ENCODE assay signal across 21 mouse cellular contexts in genomic region chr6:80181916-80182315, GRCm38 (mm10).
DNase-seq lines count a peak whose midpoint lies in the region; ATAC-seq lines count a peak whose summit lies in the region.
"Had no signal": no experiment of that assay in that cellular context is flagged by ENCODE, and none has a peak within 500 bp of the region (broad histone marks: within the 10 kb centered on the region; RNA-seq: fewer than 3 reads in every experiment).

No protein-coding gene starts in this region.

- no peaks in the 10 kb centered on the region for H3K27me3 ChIP-seq in hindbrain, embryonic 11.5 days (ENCODE audit: control insufficient read depth, insufficient read depth, low read length)
- H3K27me3 ChIP-seq in hindbrain, embryonic 14.5 days (ENCODE audit: control insufficient read depth, insufficient read depth, low read length), result no peaks in the 10 kb centered on the region
- H3K27me3 ChIP-seq in hindbrain, embryonic 12.5 days, result no peaks in the 10 kb centered on the region
- H3K27me3 ChIP-seq in hindbrain, embryonic 16.5 days (replicated peaks; ENCODE audit: control insufficient read depth, insufficient read depth, low read length), result no peaks in the 10 kb centered on the region
- H3K27me3 ChIP-seq in midbrain, embryonic 14.5 days (ENCODE audit: control insufficient read depth, insufficient read depth, low read length), result no peaks in the 10 kb centered on the region
- no peaks in the 10 kb centered on the region for H3K27me3 ChIP-seq in midbrain, embryonic 16.5 days (ENCODE audit: control insufficient read depth, insufficient read depth, low read depth, low read length)
- H3K27me3 ChIP-seq: CH12.LX, Patski had no signal

- no peaks in the 10 kb centered on the region for H3K4me1 ChIP-seq in hindbrain, embryonic 11.5 days (replicated peaks; ENCODE audit: control insufficient read depth, insufficient read depth, low read length)
- no peaks in the 10 kb centered on the region for H3K4me1 ChIP-seq in hindbrain, embryonic 14.5 days (replicated peaks; ENCODE audit: control insufficient read depth, insufficient read depth, low read length)
- peaks cover 6% of the 10 kb centered on the region; the same call in 1 of the 2 replicates for H3K4me1 ChIP-seq in hindbrain, embryonic 12.5 days
- H3K4me1 ChIP-seq in hindbrain, embryonic 16.5 days (ENCODE audit: control insufficient read depth, insufficient read depth, low read depth, low read length), result no peaks in the 10 kb centered on the region
- 0 out of 2 replicates have a peak, but pooled peaks cover 6% of the 10 kb centered on the region for H3K4me1 ChIP-seq in midbrain, embryonic 14.5 days (ENCODE audit: control insufficient read depth, insufficient read depth, low read length)
- no peaks in the 10 kb centered on the region for H3K4me1 ChIP-seq in midbrain, embryonic 16.5 days (ENCODE audit: control insufficient read depth, insufficient read depth, low read length)

- ATAC-seq in hindbrain, embryonic 11.5 days (ENCODE audit: low FRiP score), result 0 out of 2 replicates have a peak, but pooled peaks have one; percentile 54
- ATAC-seq in hindbrain, embryonic 14.5 days (ENCODE audit: low FRiP score), result no peak
- 0 out of 2 replicates have a peak, but pooled peaks have one; percentile 54 for ATAC-seq in hindbrain, embryonic 12.5 days (ENCODE audit: low FRiP score)
- no peak for ATAC-seq in hindbrain, embryonic 16.5 days
- ATAC-seq in midbrain, embryonic 14.5 days (ENCODE audit: low FRiP score, low TSS enrichment), result peak; percentile 37; the same call in 1 of the 2 replicates
- no peak for ATAC-seq in midbrain, embryonic 16.5 days
- ATAC-seq: activated CD4-positive, CD25-positive, alpha-beta regulatory T cell, adult 4 months; CD4-positive, CD25-positive, alpha-beta regulatory T cell, adult 4 months; Patski had no signal

- H3K4me2 ChIP-seq in hindbrain, embryonic 11.5 days (replicated peaks; ENCODE audit: low read depth, low read length), result no peak overlapping the region
- H3K4me2 ChIP-seq in hindbrain, embryonic 14.5 days (replicated peaks), result no peak overlapping the region
- no peak overlapping the region for H3K4me2 ChIP-seq in hindbrain, embryonic 12.5 days (replicated peaks)
- H3K4me2 ChIP-seq in hindbrain, embryonic 16.5 days (ENCODE audit: low read length), result no peak overlapping the region
- H3K4me2 ChIP-seq in midbrain, embryonic 14.5 days (ENCODE audit: low read length), result no peak overlapping the region
- no peak overlapping the region for H3K4me2 ChIP-seq in midbrain, embryonic 16.5 days (ENCODE audit: low read length)

- no peaks in the 10 kb centered on the region for H3K9me3 ChIP-seq in hindbrain, embryonic 11.5 days (ENCODE audit: control insufficient read depth, low read length)
- no peaks in the 10 kb centered on the region for H3K9me3 ChIP-seq in hindbrain, embryonic 14.5 days (ENCODE audit: control insufficient read depth, low read length)
- H3K9me3 ChIP-seq in hindbrain, embryonic 12.5 days (replicated peaks), result no peaks in the 10 kb centered on the region
- H3K9me3 ChIP-seq in hindbrain, embryonic 16.5 days (ENCODE audit: control insufficient read depth, low read length), result no peaks in the 10 kb centered on the region
- no peaks in the 10 kb centered on the region for H3K9me3 ChIP-seq in midbrain, embryonic 14.5 days (ENCODE audit: control insufficient read depth, low read length)
- H3K9me3 ChIP-seq in midbrain, embryonic 16.5 days (replicated peaks; ENCODE audit: control insufficient read depth, low read length, poor library complexity, severe bottlenecking), result no peaks in the 10 kb centered on the region
- H3K9me3 ChIP-seq: G1E had no signal

- H3K4me3 ChIP-seq in hindbrain, embryonic 11.5 days (ENCODE audit: low read depth, low read length), result no peak overlapping the region
- H3K4me3 ChIP-seq in hindbrain, embryonic 14.5 days (replicated peaks; ENCODE audit: low read length), result no peak overlapping the region
- H3K4me3 ChIP-seq in hindbrain, embryonic 12.5 days, result no peak overlapping the region
- H3K4me3 ChIP-seq in hindbrain, embryonic 16.5 days (ENCODE audit: low read length), result no peak overlapping the region
- H3K4me3 ChIP-seq in midbrain, embryonic 14.5 days (replicated peaks; ENCODE audit: low read depth, low read length), result no peak overlapping the region
- H3K4me3 ChIP-seq in midbrain, embryonic 16.5 days (ENCODE audit: low read depth, low read length), result no peak overlapping the region

- 89% methylated on average over 1 of the region's 1 CpGs for WGBS in hindbrain, embryonic 11.5 days
- 73% methylated on average over 1 of the region's 1 CpGs for WGBS in hindbrain, embryonic 14.5 days
- 68% methylated on average over 1 of the region's 1 CpGs for WGBS in hindbrain, embryonic 12.5 days
- WGBS in hindbrain, embryonic 16.5 days, result 89% methylated on average over 1 of the region's 1 CpGs
- WGBS in midbrain, embryonic 14.5 days, result 88% methylated on average over 1 of the region's 1 CpGs
- 82% methylated on average over 1 of the region's 1 CpGs for whole genome bisulfite sequencing in midbrain, embryonic 16.5 days

- no peak for DNase-seq in hindbrain, embryonic 11.5 days (ENCODE audit: low spot score)
- no peak for DNase-seq in hindbrain, embryonic 14.5 days (ENCODE audit: low spot score)
- DNase-seq in midbrain, embryonic 14.5 days, result no peak
- DNase-seq: adrenal gland, adult 2 months; adrenal gland, adult 8-10 months; adrenal gland, postnatal 10 days; adrenal gland, postnatal 14 days; adrenal gland, postnatal 25 days; adrenal gland, postnatal 36 days; B cell, adult 2 months; cerebellum, adult 11 months; cerebellum, adult 11-12 months; cerebellum, adult 18-20 months had no signal

- no peak overlapping the region for H3K9ac ChIP-seq in hindbrain, embryonic 11.5 days (ENCODE audit: low read depth, low read length)
- H3K9ac ChIP-seq in hindbrain, embryonic 14.5 days, result no peak overlapping the region
- no peak overlapping the region for H3K9ac ChIP-seq in hindbrain, embryonic 12.5 days
- H3K9ac ChIP-seq in hindbrain, embryonic 16.5 days (ENCODE audit: low read depth, low read length), result no peak overlapping the region
- H3K9ac ChIP-seq in midbrain, embryonic 14.5 days (replicated peaks; ENCODE audit: low read length), result no peak overlapping the region
- no peak overlapping the region for H3K9ac ChIP-seq in midbrain, embryonic 16.5 days (ENCODE audit: low read depth, low read length)

- no peak overlapping the region for H3K27ac ChIP-seq in hindbrain, embryonic 11.5 days (ENCODE audit: low read depth, low read length)
- no peak overlapping the region for H3K27ac ChIP-seq in hindbrain, embryonic 14.5 days
- no peak overlapping the region for H3K27ac ChIP-seq in hindbrain, embryonic 12.5 days
- H3K27ac ChIP-seq in hindbrain, embryonic 16.5 days (ENCODE audit: low read depth, low read length), result no peak overlapping the region
- H3K27ac ChIP-seq in midbrain, embryonic 14.5 days (replicated peaks; ENCODE audit: low read depth, low read length), result no peak overlapping the region
- no peak overlapping the region for H3K27ac ChIP-seq in midbrain, embryonic 16.5 days (ENCODE audit: low read length)

- no peaks in the 10 kb centered on the region for H3K36me3 ChIP-seq in hindbrain, embryonic 11.5 days (ENCODE audit: control insufficient read depth, insufficient read depth, low read length)
- H3K36me3 ChIP-seq in hindbrain, embryonic 14.5 days (replicated peaks; ENCODE audit: control insufficient read depth, insufficient read depth), result no peaks in the 10 kb centered on the region
- no peaks in the 10 kb centered on the region for H3K36me3 ChIP-seq in hindbrain, embryonic 12.5 days
- no peaks in the 10 kb centered on the region for H3K36me3 ChIP-seq in hindbrain, embryonic 16.5 days (ENCODE audit: control insufficient read depth, insufficient read depth, low read length)
- no peaks in the 10 kb centered on the region for H3K36me3 ChIP-seq in midbrain, embryonic 14.5 days (ENCODE audit: control insufficient read depth, insufficient read depth, low read length)
- H3K36me3 ChIP-seq in midbrain, embryonic 16.5 days (ENCODE audit: control insufficient read depth, insufficient read depth, low read length), result no peaks in the 10 kb centered on the region
- H3K36me3 ChIP-seq: G1E had no signal

Comparison
In these comparisons a context has a peak if more than half of its experiments do, and no peak if none do; other contexts are left out.
1. ATAC-seq: peak in hindbrain, embryonic 11.5 days (single experiment), hindbrain, embryonic 12.5 days (single experiment) and midbrain, embryonic 14.5 days (single experiment); none in hindbrain, embryonic 14.5 days (single experiment), hindbrain, embryonic 16.5 days (single experiment) and midbrain, embryonic 16.5 days (single experiment).